Mouse (Mus musculus): ENCODE measurements around the gene Nelfb. TPM values are rescaled to one million over a fixed set of nuclear protein-coding genes. Genes with fewer than 3 reads are reported as not detected.

Gene Nelfb
- polyA plus RNA-seq, 1 experiment from 2014 or later, result 22.3 TPM

GRCm38 (mm10) chr2:25172629-25173028 lies 38.7 kb downstream of the Nelfb start:
- Histone ChIP-seq H3K27ac (ENCODE audit: low read depth) (no peak overlapping the region), H3K9me3 (ENCODE audit: low read length) (no peaks in the 10 kb centered on the region), H3K4me3 (ENCODE audit: low read depth, low read length) (no peak overlapping the region), H3K27me3 (ENCODE audit: insufficient read depth, low read length) (no peaks in the 10 kb centered on the region), H3K4me1 (ENCODE audit: insufficient read depth) (peaks cover 48% of the 10 kb centered on the region), H3K36me3 (replicated peaks; ENCODE audit: insufficient read depth, low read length) (no peaks in the 10 kb centered on the region), H3K4me2 (ENCODE audit: low read depth, low read length) (no peak overlapping the region), H3K9ac (replicated peaks) (no peak overlapping the region)
- no peak for ATAC-seq
- no peak for TF ChIP-seq EP300 (IDR thresholded peaks at IDR 0.05; ENCODE audit: low read depth)
- no peak for TF ChIP-seq CTCF (IDR thresholded peaks at IDR 0.05; ENCODE audit: low read depth)
- DNase-seq, result peak; percentile 34
- 46% methylated on average over 8 of the region's 8 CpGs for WGBS (ENCODE audit: insufficient replicate concordance)

- peaks cover 55% of the 10 kb centered on the region for H3K4me1 ChIP-seq (ENCODE audit: insufficient read depth)
- no peak overlapping the region for H3K9ac ChIP-seq (replicated peaks)
- DNase-seq (no peak), ATAC-seq (no peak)
- H3K36me3 ChIP-seq (replicated peaks; ENCODE audit: insufficient read depth, low read length), result no peaks in the 10 kb centered on the region
- no peaks in the 10 kb centered on the region for H3K9me3 ChIP-seq (ENCODE audit: low read length)
- TF ChIP-seq CTCF (IDR thresholded peaks at IDR 0.05; ENCODE audit: low read depth), result no peak
- H3K4me2 ChIP-seq (ENCODE audit: low read depth, low read length), result no peak overlapping the region
- no peak overlapping the region for H3K4me3 ChIP-seq (ENCODE audit: low read depth, low read length)
- WGBS (ENCODE audit: insufficient replicate concordance), result 83% methylated on average over 1 of the region's 1 CpGs
- H3K27me3 ChIP-seq (ENCODE audit: insufficient read depth, low read length), result no peaks in the 10 kb centered on the region
- no peak overlapping the region for H3K27ac ChIP-seq (ENCODE audit: low read depth)
These were observed 39.5 kb downstream of the Nelfb start for GRCm38 (mm10) chr2:25171769-25172153.

- Histone ChIP-seq H3K27me3 (ENCODE audit: insufficient read depth, low read length) (no peaks in the 10 kb centered on the region), H3K4me2 (ENCODE audit: low read depth, low read length) (no peak overlapping the region), H3K9me3 (ENCODE audit: low read length) (no peaks in the 10 kb centered on the region), H3K36me3 (replicated peaks; ENCODE audit: insufficient read depth, low read length) (no peaks in the 10 kb centered on the region), H3K27ac (ENCODE audit: low read depth) (no peak overlapping the region), H3K4me3 (ENCODE audit: low read depth, low read length) (no peak overlapping the region), H3K9ac (replicated peaks) (no peak overlapping the region), H3K4me1 (ENCODE audit: insufficient read depth) (peaks cover 55% of the 10 kb centered on the region)
- no peak for TF ChIP-seq EP300 (IDR thresholded peaks at IDR 0.05; ENCODE audit: low read depth)
- TF ChIP-seq CTCF (IDR thresholded peaks at IDR 0.05; ENCODE audit: low read depth), result no peak
- 91% methylated on average over 6 of the region's 6 CpGs for WGBS (ENCODE audit: insufficient replicate concordance)
- DNase-seq (no peak), ATAC-seq (no peak)
These were observed 40.1 kb downstream of the Nelfb start for GRCm38 (mm10) chr2:25171101-25171768.

GRCm38 (mm10) chr2:25170326-25171100 lies 40.8 kb downstream of the Nelfb start:
- H3K4me3 ChIP-seq (ENCODE audit: low read depth, low read length), result no peak overlapping the region
- H3K9me3 ChIP-seq (ENCODE audit: low read length), result no peaks in the 10 kb centered on the region
- TF ChIP-seq EP300 (IDR thresholded peaks at IDR 0.05; ENCODE audit: low read depth) (no peak), CTCF (IDR thresholded peaks at IDR 0.05; ENCODE audit: low read depth) (no peak)
- DNase-seq, result peak; percentile 42
- no peak overlapping the region for H3K4me2 ChIP-seq (ENCODE audit: low read depth, low read length)
- no peak overlapping the region for H3K27ac ChIP-seq (ENCODE audit: low read depth)
- 59% methylated on average over 10 of the region's 10 CpGs for WGBS (ENCODE audit: insufficient replicate concordance)
- peaks cover 58% of the 10 kb centered on the region for H3K4me1 ChIP-seq (ENCODE audit: insufficient read depth)
- H3K9ac ChIP-seq (replicated peaks), result no peak overlapping the region
- no peaks in the 10 kb centered on the region for H3K27me3 ChIP-seq (ENCODE audit: insufficient read depth, low read length)
- no peaks in the 10 kb centered on the region for H3K36me3 ChIP-seq (replicated peaks; ENCODE audit: insufficient read depth, low read length)
- no peak for ATAC-seq

- 57% methylated on average over 5 of the region's 5 CpGs for WGBS (ENCODE audit: insufficient replicate concordance)
- no peak overlapping the region for H3K27ac ChIP-seq (ENCODE audit: low read depth)
- no peaks in the 10 kb centered on the region for H3K27me3 ChIP-seq (ENCODE audit: insufficient read depth, low read length)
- TF ChIP-seq CTCF (IDR thresholded peaks at IDR 0.05; ENCODE audit: low read depth) (no peak), EP300 (IDR thresholded peaks at IDR 0.05; ENCODE audit: low read depth) (no peak)
- H3K4me1 ChIP-seq (ENCODE audit: insufficient read depth), result peaks cover 56% of the 10 kb centered on the region
- H3K9me3 ChIP-seq (ENCODE audit: low read length), result no peaks in the 10 kb centered on the region
- H3K36me3 ChIP-seq (replicated peaks; ENCODE audit: insufficient read depth, low read length), result no peaks in the 10 kb centered on the region
- no peak for ATAC-seq
- H3K4me2 ChIP-seq (ENCODE audit: low read depth, low read length), result no peak overlapping the region
- DNase-seq, result peak; percentile 23
- H3K9ac ChIP-seq (replicated peaks), result no peak overlapping the region
- H3K4me3 ChIP-seq (ENCODE audit: low read depth, low read length), result no peak overlapping the region
These were observed 41.5 kb downstream of the Nelfb start for GRCm38 (mm10) chr2:25169778-25170177.

GRCm38 (mm10) chr2:25168665-25168978 lies 42.7 kb downstream of the Nelfb start:
- H3K9ac ChIP-seq (replicated peaks), result peak overlapping the region; percentile 61

More at GRCm38 (mm10) chr2:25168665-25168978, 42.7 kb downstream of the Nelfb start:
- TF ChIP-seq EP300 (IDR thresholded peaks at IDR 0.05; ENCODE audit: low read depth) (no peak), CTCF (IDR thresholded peaks at IDR 0.05; ENCODE audit: low read depth) (no peak)
- DNase-seq (no peak), ATAC-seq (no peak)
- peak overlapping the region; percentile 40; the same call in 1 of the 2 replicates for H3K4me3 ChIP-seq (ENCODE audit: low read depth, low read length)
- H3K36me3 ChIP-seq (replicated peaks; ENCODE audit: insufficient read depth, low read length), result no peaks in the 10 kb centered on the region
- peaks cover 59% of the 10 kb centered on the region for H3K4me1 ChIP-seq (ENCODE audit: insufficient read depth)
- H3K4me2 ChIP-seq (ENCODE audit: low read depth, low read length), result peak overlapping the region; percentile 76
- H3K9me3 ChIP-seq (ENCODE audit: low read length), result no peaks in the 10 kb centered on the region
- H3K27me3 ChIP-seq (ENCODE audit: insufficient read depth, low read length), result no peaks in the 10 kb centered on the region
- H3K27ac ChIP-seq (ENCODE audit: low read depth), result peak overlapping the region; percentile 53; the same call in 1 of the 2 replicates
- 33% methylated on average over 2 of the region's 2 CpGs for WGBS (ENCODE audit: insufficient replicate concordance)
